Mouse (Mus musculus) right cerebral cortex, adult 18-20 months (tissue): ENCODE data around the gene Spire2.

ENCODE experiments used
- DNase-seq: peaks from one replicate; pipeline ENCODE4 v3.0.0; 2022; ENCODE audit warnings: mixed read lengths

The Spire2 gene

GRCm38 (mm10) chr8:123334467-123334866 is 2.0 kb downstream of the Spire2 start:
- no peak for DNase-seq

GRCm38 (mm10) chr8:123337475-123337874 is 5.0 kb downstream of the Spire2 start:
- DNase-seq = no peak

- DNase-seq = no peak
These were observed 7.6 kb downstream of the Spire2 start for GRCm38 (mm10) chr8:123340071-123340470.

GRCm38 (mm10) chr8:123341040-123342015 is 8.8 kb downstream of the Spire2 start:
- DNase-seq = no peak

GRCm38 (mm10) chr8:123342253-123342652 is 9.7 kb downstream of the Spire2 start:
- peak; percentile 24 for DNase-seq

GRCm38 (mm10) chr8:123342911-123343310 is 10.4 kb downstream of the Spire2 start:
- no peak for DNase-seq

- no peak for DNase-seq
These were observed 10.9 kb downstream of the Spire2 start for GRCm38 (mm10) chr8:123343422-123343821.

GRCm38 (mm10) chr8:123345135-123345534 is 12.6 kb downstream of the Spire2 start:
- no peak for DNase-seq

GRCm38 (mm10) chr8:123345856-123346255 is 13.3 kb downstream of the Spire2 start:
- no peak for DNase-seq

- no peak for DNase-seq
These were observed 14.8 kb downstream of the Spire2 start for GRCm38 (mm10) chr8:123347293-123347692.

GRCm38 (mm10) chr8:123348237-123348843 is 15.8 kb downstream of the Spire2 start:
- no peak for DNase-seq

GRCm38 (mm10) chr8:123349073-123349472 is 16.6 kb downstream of the Spire2 start:
- no peak for DNase-seq

- DNase-seq = no peak
These were observed 19.6 kb downstream of the Spire2 start for GRCm38 (mm10) chr8:123352118-123352517.

GRCm38 (mm10) chr8:123352786-123353185 is 20.3 kb downstream of the Spire2 start:
- peak; percentile 47 for DNase-seq

- DNase-seq = no peak
These were observed 20.7 kb downstream of the Spire2 start for GRCm38 (mm10) chr8:123353216-123353615.

- DNase-seq = peak; percentile 72
These were observed 28.7 kb downstream of the Spire2 start for GRCm38 (mm10) chr8:123361082-123361739.

- peak; percentile 97 for DNase-seq
These were observed 41.1 kb downstream of the Spire2 start, which contains the start of gene Tcf25 for GRCm38 (mm10) chr8:123373403-123374238. Gene Tcf25 (plus strand): TSS chr8:123373753.

GRCm38 (mm10) chr8:123374239-123374578 is 41.7 kb downstream of the Spire2 start:
- peak; percentile 95 for DNase-seq

- no peak for DNase-seq
These were observed 43.2 kb downstream of the Spire2 start for GRCm38 (mm10) chr8:123375701-123376100.

GRCm38 (mm10) chr8:123376106-123376505 is 43.6 kb downstream of the Spire2 start:
- DNase-seq = no peak

GRCm38 (mm10) chr8:123381711-123382110 is 49.2 kb downstream of the Spire2 start:
- DNase-seq = no peak

- no peak for DNase-seq
These were observed 50.0 kb downstream of the Spire2 start for GRCm38 (mm10) chr8:123382516-123382915.
